Mouse (Mus musculus): Measurements from ENCODE around the gene Itga2b.

DNA sequence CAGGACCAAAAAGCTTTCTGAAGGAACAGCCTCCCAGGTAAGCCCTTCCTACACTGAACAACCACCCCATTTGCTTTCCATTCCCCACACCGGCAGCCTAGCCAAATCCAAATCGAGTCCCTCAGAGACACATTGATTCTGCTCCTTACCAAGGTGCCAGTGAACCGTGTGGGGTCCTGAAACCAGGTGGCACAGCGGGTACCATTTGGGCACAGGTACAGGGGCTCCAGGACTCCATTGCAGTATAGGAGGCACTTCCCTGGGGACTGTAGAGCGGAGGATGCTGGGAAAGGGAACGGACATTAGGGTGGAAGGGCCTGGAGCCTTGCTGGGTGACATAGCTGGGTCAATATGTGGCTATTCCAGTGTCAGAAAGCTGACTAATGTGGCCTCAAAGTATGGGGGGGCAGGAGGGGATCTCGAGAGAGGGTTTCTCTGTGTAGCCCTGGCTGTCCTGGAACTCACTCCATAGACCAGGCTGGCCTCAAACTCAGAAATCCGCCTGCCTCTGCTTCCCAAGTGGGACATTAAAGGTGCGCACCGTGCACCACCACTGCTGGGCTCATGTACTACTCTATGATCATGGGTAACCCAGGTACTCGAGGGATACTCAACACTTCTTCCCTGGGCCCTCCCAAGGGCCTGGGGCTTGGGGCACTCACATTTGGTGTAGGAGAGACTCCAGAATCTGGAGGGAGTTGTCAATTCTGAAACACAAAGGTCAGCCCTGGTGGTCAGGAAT lies 64.2 kb downstream of the Itga2b start:
- TF ChIP-seq CTCF (IDR thresholded peaks at IDR 0.05; ENCODE audit: low read depth), result no peak
- TF ChIP-seq EP300 (IDR thresholded peaks at IDR 0.05; ENCODE audit: low read depth), result no peak

All from heart, postnatal 0 days (tissue).